Mouse (Mus musculus): ENCODE measurements around the gene AC192777.2. TPM values are rescaled to one million over a fixed set of nuclear protein-coding genes. Genes with fewer than 3 reads are reported as not detected.

AC192777.2 gene
- polyA plus RNA-seq (2017; shearing (Covaris generic)) = not detected

GRCm38 (mm10) chr17:40095150-40095549, at the start of gene AC192777.2:
Gene AC192777.2 (plus strand): TSS chr17:40095450.

Other genes starting within 250 kb of the AC192777.2 start
- not detected for gene Esp38, start 144.9 kb upstream of the AC192777.2 start, polyA plus RNA-seq (2017; shearing (Covaris generic))
- 0.29 TPM for gene Pgk2, start 113.2 kb downstream of the AC192777.2 start, polyA plus RNA-seq (2017; shearing (Covaris generic))
- not detected for gene Crisp3, start 146.8 kb downstream of the AC192777.2 start, polyA plus RNA-seq (2017; shearing (Covaris generic))
- not detected for gene Crisp1, start 223.8 kb downstream of the AC192777.2 start, polyA plus RNA-seq (2017; shearing (Covaris generic))

Measured in naive thymus-derived CD4-positive, alpha-beta T cell, adult 5 months (primary cell).